22 mouse cellular contexts compared by ENCODE assay signal in the genomic region with DNA sequence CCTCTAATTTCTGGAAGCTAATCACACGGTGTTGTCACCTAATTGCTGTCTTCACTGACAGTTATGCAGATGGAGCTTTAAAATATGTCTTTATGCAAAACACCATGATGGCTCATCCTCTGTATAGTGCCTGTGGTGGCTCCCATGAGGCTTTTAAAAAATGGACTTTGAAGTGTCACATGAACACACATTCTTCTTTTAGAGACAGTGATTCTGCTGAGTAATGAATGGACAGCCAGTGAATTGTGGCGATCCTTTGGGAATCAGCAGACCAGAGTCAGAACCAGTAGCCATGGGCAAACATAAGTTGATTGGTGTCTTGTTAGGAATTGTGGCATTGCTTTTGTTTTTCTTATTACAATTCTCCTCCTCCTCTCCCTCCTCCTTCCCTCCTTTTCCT.
DNase-seq lines count a peak whose midpoint lies in the region; ATAC-seq and TF ChIP-seq lines count a peak whose summit lies in the region.
"Had no signal": no experiment of that assay in that cellular context is flagged by ENCODE, and none has a peak within 500 bp of the region (broad histone marks: within the 10 kb centered on the region; RNA-seq: fewer than 3 reads in every experiment).

No protein-coding gene starts in this region.

- ATAC-seq in lung, embryonic 15.5 days (ENCODE audit: borderline replicate concordance, extremely low read depth, low FRiP score, low TSS enrichment) = no peak
- ATAC-seq: CD4-positive, CD25-positive, alpha-beta regulatory T cell, adult 4 months; forebrain, embryonic 16.5 days had no signal

- TF ChIP-seq POLR2A in brain, embryonic 14.5 days (IDR thresholded peaks at IDR 0.05; ENCODE audit: borderline replicate concordance, extremely low read depth, insufficient read depth, insufficient read length, poor library complexity, severe bottlenecking) = no peak

- H3K4me3 ChIP-seq in lung, embryonic 15.5 days = no peak overlapping the region
- H3K4me3 ChIP-seq: embryonic facial prominence, embryonic 13.5 days; forebrain, embryonic 12.5 days; heart, embryonic 15.5 days; hindbrain, embryonic 13.5 days had no signal

- no peaks in the 10 kb centered on the region for H3K36me3 ChIP-seq in lung, embryonic 15.5 days
- H3K36me3 ChIP-seq: embryonic facial prominence, embryonic 13.5 days; forebrain, embryonic 12.5 days; G1E; heart, embryonic 15.5 days; hindbrain, embryonic 13.5 days had no signal

- H3K27ac ChIP-seq in lung, embryonic 15.5 days = peak overlapping the region; percentile 62
- H3K27ac ChIP-seq: embryonic facial prominence, embryonic 13.5 days; forebrain, embryonic 12.5 days; heart, embryonic 15.5 days; hindbrain, embryonic 13.5 days had no signal

- H3K27me3 ChIP-seq in lung, embryonic 15.5 days = no peaks in the 10 kb centered on the region
- H3K27me3 ChIP-seq: forebrain, embryonic 12.5 days; heart, embryonic 15.5 days; hindbrain, embryonic 13.5 days had no signal

- peak; percentile 67 for DNase-seq in kidney, adult 9 months
- DNase-seq in kidney, postnatal 14 days = no peak
- no peak for DNase-seq in lung, adult 18-20 months
- peak; percentile 11 for DNase-seq in brain, embryonic 14.5 days (ENCODE audit: low read depth)
- no peak for DNase-seq in right cerebral cortex, postnatal 36 days (ENCODE audit: low spot score in 2 of 2)
- DNase-seq: adrenal gland, postnatal 10 days; B cell, adult 2 months; cerebellum, adult 18-20 months; cerebellum, adult 9-11 months; cerebellum, postnatal 36 days; gastrocnemius, postnatal 10 days; heart, adult 18-20 months; heart, postnatal 14 days had no signal

- WGBS in lung, embryonic 15.5 days = 82% methylated on average over 2 of the region's 2 CpGs

- H3K4me2 ChIP-seq in lung, embryonic 15.5 days = no peak overlapping the region
- H3K4me2 ChIP-seq: embryonic facial prominence, embryonic 13.5 days; forebrain, embryonic 12.5 days; heart, embryonic 11.5 days; heart, embryonic 15.5 days; hindbrain, embryonic 13.5 days had no signal

- peaks cover 13% of the 10 kb centered on the region for H3K4me1 ChIP-seq in lung, embryonic 15.5 days

- TF ChIP-seq CTCF in brain, embryonic 14.5 days (IDR thresholded peaks at IDR 0.05; ENCODE audit: borderline replicate concordance, extremely low read depth, insufficient read depth, insufficient read length) = no peak

- no peaks in the 10 kb centered on the region for H3K9me3 ChIP-seq in lung, embryonic 15.5 days
- H3K9me3 ChIP-seq: embryonic facial prominence, embryonic 13.5 days; forebrain, embryonic 12.5 days; heart, embryonic 15.5 days; hindbrain, embryonic 13.5 days had no signal

- H3K9ac ChIP-seq in lung, embryonic 15.5 days = no peak overlapping the region
- H3K9ac ChIP-seq: embryonic facial prominence, embryonic 13.5 days; forebrain, embryonic 12.5 days; heart, embryonic 15.5 days; hindbrain, embryonic 13.5 days had no signal

Comparison
In these comparisons a context has a peak if more than half of its experiments do, and no peak if none do; other contexts are left out.
1. DNase-seq: peak in kidney, adult 9 months (single experiment) and brain, embryonic 14.5 days (single experiment); none in kidney, postnatal 14 days (single experiment), lung, adult 18-20 months (0 of 2) and right cerebral cortex, postnatal 36 days (0 of 2).